Mouse (Mus musculus): ENCODE data around the gene Fam171a1. TPM values are rescaled to one million over a fixed set of nuclear protein-coding genes. Genes with fewer than 3 reads are reported as not detected.
A peak's percentile ranks its signal among the peaks of the same experiment; 100 is the strongest.
"Not testable (repeated sequence)": the region's sequence is repeated elsewhere in the genome, so short reads cannot be mapped to it uniquely, and the experiment has no call there.

Fam171a1 gene
- total RNA-seq (2021), result 10 to 100 TPM; 70.5 to 76.8 TPM
- long read RNA-seq, experiment 1, full-length matches to known transcripts, result 68 of 133 reads
- long read RNA-seq, experiment 1, partial matches to known transcripts, result 7 of 133 reads
- long read RNA-seq, experiment 1, other reads (novel, unspliced or antisense), result 58 of 133 reads
- long read RNA-seq, experiment 2, full-length matches to known transcripts, result 32 of 89 reads
- long read RNA-seq, experiment 2, partial matches to known transcripts, result 45 of 89 reads
- long read RNA-seq, experiment 2, other reads (novel, unspliced or antisense), result 12 of 89 reads

DNA sequence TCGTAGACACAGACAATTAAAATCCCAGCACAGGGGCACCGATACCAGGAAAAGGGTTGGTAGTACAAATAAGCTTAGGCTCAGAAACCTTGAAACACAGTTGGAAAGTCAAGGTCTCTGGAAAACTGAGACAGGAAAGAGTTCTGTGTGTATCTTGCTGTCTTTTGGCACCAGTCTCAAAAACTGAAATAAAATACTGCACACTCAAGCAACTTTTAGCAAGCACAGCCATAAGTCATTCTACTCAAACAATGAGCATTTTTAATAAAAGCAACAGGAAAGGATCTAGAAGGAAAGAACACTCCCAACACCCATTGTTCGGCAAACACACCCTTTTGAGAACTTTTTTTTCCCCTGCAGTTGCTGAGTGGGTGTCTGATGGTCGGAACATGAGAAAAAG, at the start of gene Fam171a1:
TSS of gene Fam171a1 (plus strand) at position 359 of the 400 bp plus-strand sequence.
- DNase-seq (ENCODE audit: low spot score in 2 of 2), result no peak

DNA sequence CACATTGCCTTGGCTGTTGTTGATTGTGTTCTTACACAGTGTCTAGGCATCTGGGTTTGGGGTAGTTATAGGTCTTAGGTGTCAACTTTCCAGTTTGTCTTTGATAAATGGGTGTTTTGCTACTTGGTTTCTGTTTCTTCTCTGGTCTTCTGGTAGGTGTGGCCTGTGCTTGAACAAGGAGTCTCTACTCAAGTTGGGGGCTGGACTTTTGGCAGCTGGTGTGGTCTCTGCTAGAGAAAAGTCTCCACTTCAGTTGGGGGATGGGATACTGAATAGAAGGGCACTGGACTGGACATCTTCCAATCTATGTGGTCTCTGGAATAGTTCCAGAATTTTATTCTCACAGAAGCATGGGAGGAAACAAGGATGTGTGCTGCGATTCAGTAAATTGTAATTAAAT, 44.9 kb upstream of the Fam171a1 start:
- DNase-seq (ENCODE audit: low spot score in 2 of 2), result no peak

DNA sequence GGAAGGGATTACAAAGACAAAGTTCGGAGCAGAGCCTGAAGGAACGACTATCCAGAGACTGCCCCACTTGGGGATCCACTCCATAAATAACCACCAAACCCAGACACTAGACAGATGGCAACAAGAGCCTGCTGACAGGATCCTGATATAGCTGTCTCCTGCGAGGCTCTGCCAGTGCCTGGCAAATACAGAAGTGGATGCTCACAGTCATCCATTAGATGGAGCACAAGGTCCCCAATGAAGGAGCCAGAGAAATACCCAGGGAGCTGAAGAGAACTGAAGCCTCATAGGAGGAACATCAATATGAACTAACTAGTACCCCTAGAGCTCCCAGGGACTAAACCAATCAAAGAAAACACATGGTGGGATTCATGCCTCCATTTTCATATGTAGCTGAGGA, 25.7 kb upstream of the Fam171a1 start:
- DNase-seq (ENCODE audit: low spot score in 2 of 2), result not testable (repeated sequence)

DNA sequence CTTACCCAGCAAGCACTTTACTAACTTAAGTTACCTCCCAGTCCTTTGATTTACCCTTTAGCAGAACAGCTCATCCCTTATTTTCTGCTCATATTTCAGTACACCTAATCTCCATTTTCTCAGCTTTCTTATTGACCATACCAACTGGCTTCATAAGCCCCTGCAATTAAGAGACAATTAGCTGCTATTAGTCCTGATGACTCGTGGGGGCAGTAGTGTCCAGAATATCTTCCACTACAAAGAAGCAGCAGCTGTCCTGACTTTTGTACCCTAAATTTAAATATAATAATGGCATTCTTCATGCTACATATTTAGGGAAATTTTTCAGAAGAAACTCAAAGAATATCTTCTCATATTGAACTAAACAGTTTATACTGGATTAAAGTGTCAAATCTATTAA, 24.8 kb upstream of the Fam171a1 start:
- no peak for DNase-seq (ENCODE audit: low spot score in 2 of 2)

DNA sequence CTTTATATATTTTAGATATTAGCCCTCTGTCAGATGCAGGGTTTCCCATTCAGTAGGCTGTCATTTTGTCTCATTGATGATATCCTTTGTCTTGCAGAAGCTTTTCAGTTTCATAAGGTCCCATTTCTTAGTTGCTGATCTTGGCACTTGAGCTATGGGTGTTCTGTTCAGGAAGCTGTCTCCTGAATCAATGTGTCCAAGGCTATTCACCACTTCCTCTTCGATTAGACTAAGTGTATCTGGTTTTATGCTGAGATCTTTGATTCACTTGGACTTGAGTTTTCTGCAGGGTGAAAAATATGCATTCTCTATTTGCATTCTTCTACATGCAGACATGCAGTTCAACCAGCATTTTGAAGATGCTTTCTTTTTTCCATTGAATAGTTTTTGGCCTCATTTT, 17.9 kb upstream of the Fam171a1 start:
- no peak for DNase-seq (ENCODE audit: low spot score in 2 of 2)

DNA sequence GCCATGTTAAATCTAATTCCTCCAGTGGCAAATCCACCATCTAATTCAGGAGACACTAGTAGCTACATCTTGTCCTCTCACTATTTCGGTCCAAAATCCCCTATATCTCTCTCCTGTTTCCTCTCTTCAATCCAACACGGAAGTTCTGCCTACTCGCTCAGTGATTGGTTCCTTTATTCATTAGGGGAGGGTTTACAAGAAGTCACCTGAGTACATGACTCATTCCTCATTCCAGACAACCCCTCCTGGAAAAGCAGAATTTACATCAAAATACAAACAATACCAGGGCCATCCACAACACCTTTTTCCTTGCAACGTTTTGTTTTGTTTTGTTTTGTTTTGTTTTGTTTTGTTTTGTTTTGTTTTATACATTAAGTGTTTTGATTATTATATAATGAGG, 14.1 kb upstream of the Fam171a1 start:
- DNase-seq (ENCODE audit: low spot score in 2 of 2), result no peak

DNA sequence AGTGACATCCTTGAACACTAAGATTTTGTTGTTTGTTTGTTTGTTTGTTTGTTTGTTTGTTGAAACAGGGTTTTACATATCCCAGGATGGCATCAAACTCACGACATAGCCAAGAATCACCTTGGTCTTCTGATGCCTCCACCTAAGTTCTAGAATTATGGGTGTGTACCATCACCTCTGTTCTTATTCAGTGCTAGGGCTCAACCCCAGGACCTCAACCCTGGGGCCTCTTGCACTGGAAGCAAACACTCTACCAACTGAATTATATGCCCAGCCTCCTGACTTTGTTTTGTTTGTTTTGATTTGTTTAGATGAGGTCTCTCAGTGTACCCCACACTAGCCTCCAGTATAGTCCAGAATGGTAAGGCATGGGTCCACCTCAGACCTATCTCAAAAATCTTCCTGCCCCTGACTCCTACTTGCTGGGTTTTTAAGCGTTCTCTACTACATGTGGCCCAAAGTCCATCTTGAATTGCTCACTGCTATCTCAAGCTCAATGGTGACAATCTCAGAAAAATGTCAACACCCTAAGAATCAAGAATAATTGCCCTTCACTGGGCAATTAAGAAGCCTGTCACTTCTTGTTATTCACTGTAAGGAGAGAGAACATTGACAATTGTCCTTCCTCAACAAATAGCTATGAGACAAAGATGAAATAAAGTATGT, 12.6 kb upstream of the Fam171a1 start:
- DNase-seq (ENCODE audit: low spot score in 2 of 2), result no peak

DNA sequence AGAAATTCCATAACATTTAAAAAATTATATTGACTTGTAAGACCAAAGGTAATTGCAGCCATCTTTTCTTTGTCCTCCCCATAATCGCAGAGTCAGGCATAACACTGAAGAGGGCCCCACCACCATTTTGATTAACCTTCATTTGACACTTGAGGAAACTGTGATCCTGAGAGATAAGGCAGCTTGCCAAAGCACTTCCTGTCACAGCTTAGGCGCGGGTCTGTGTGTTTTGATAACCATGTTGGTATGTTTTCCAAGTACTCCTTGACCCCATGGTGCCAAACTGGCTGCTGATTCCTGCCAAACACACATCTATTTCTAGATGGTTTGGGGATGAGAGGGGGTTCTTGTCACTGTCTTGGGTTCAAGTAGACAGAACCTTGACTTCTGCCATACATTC, 11.7 kb upstream of the Fam171a1 start:
- no peak for DNase-seq (ENCODE audit: low spot score in 2 of 2)

DNA sequence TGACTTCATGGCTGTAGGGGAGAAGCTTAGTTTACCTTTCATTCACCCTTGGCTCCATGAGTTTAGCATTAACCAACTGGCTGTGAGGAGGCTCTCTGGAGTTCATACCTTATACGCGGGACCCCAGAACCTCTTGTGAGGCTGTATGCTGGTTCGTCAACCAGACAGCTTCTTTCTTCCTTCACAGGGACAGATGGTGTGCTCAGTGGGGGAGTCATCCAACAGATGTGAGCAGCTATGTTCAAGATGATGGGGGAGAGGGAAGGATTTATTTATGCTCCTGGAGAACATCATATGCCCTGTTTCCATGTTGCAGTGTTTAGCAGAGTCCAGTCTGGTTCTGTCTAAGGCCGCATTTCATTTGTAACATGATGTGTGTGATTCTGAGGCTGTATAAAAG, 6.6 kb upstream of the Fam171a1 start:
- DNase-seq (ENCODE audit: low spot score in 2 of 2), result peak in 1 of 2 experiments; percentile 28

DNA sequence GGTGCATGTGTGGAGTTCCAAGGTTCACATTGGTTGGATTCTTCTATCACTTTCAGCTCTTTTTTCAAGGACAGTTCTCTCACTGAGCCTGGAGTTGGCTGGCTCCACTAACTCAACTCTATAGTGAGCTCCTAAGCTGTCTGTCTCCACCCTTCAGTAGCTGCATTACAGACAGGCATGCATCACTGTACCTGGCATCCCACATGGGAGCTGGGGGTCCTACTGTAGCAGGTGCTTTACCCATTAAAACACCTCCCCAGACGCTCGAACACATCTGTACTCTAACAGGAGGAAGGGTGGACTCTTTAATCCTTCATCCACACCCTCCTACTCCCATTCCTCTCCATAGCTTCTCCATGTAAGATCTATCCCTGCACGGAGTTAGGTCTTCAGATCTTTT, 5.6 kb upstream of the Fam171a1 start:
- no peak for DNase-seq (ENCODE audit: low spot score in 2 of 2)

DNA sequence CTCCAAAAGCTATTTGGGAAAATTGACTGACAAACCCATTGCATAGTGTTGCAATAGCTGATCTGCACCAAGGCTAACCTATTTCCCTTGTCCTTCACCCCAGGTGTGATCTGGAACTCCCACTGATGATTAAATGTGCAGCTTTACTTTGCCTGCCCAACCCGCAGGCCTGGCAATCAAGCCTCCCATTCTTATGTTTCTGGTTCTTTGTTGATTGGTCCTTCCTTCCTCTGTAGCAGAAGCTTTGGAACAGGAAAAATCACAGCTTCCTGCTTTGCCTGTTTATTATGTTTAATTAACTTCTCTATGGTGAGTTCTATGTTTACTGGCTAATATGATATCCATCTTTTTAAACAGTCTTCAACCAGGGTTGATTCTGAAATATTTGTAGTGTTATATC, 5.2 kb upstream of the Fam171a1 start:
- DNase-seq (ENCODE audit: low spot score in 2 of 2), result no peak

DNA sequence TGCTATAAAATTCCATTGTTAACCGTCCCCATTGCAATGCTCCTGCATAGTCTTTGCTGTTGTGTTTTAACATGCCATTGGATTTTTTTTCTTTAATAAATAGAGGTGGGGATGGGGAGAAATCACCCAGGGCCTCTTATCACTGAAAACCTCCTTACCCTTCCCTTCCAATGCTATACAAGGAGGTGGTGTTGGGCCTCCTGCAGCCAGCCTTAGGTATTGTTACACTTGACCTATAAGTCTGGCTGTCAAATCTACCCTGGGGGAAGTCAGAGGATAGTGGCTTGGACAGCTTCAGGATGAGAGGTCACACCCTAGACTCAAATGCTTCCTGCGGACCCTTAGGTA, 3.8 kb downstream of the Fam171a1 start:
- no peak for DNase-seq (ENCODE audit: low spot score in 2 of 2)

DNA sequence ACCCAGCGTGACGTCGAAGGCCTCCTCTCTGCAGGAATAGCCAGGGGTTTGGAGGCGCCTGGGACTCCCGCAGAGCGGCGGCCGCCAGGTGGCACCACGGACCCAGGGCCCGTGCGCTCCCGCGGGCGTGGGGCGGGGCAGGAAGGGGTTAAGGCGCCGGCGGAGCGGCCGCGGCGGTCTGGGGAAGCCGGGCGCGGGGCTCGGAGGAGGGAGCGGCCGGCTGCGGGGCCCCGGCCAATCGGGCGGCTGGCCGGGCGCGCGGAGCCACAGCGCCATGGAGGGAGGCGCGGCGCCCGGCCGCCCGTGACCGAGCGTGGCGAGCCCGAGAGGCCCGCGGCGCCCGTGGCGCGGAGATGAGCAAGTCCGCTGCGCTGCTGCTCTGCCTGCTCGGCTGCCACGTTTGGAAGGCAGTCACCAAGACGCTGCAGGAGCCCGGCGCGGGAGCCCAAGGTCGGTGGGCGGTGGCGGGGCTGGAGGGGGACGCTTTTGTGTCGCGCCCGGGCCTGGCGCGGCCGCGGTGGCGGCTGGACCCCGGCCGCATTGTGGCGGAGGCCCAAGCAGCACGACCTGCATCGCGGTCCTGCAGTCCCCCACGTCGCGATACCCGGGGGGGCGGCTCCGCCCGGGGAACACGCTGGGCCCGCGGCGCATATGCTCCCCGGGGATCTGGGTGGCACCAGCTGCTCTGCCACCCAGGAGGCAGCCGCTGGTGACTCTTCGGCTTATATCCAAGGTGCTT, 4.3 kb downstream of the Fam171a1 start:
- peak; percentile 90 to 93 for DNase-seq (ENCODE audit: low spot score in 2 of 2)

DNA sequence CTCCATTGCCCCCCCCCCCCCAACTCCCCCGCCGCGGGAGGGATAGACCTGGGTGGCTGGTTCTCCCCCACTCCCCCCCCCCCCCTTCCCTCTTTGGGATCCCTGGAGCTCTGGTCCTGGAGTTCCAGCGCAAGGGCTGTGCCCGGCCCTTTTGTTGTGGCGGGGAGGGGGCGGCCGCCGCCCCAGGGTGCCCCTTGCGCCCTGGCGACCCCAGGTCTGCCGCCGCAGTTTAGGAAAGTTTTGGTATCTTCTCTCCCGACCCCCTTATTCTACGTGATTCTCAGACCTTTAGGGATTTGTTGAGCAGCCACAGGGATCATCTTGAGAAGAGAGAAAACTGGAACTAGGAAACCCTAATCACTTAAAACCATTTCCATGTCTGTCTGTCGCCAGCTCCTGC, 4.9 kb downstream of the Fam171a1 start:
- no peak for DNase-seq (ENCODE audit: low spot score in 2 of 2)

DNA sequence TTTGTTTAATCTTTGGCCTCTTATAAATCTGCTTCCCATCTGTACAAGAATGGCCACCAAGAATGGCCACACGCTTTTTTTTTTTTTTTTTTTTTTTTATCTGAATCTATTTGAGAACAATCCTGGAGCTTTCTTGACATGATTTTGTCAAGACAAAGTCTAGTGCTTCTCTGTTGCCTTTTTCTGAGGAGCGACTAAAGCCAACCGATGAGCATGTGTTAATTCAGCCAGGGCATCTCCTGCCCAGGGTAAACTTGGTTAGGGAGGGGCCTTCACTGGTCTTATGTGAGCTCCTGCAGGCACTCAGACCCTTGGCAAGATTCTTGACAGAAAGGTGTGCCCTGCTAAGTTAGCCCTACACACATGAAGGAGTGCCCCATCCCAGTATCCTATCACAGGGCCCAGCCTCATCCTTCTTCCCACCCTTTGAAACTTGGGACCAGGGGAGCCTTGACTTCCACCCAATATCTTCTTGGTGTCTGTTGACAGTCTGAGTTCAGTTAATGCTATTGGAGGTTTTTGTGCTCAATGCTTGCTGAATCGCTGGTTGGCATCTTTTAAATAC, 5.4 kb downstream of the Fam171a1 start:
- no peak for DNase-seq (ENCODE audit: low spot score in 2 of 2)

DNA sequence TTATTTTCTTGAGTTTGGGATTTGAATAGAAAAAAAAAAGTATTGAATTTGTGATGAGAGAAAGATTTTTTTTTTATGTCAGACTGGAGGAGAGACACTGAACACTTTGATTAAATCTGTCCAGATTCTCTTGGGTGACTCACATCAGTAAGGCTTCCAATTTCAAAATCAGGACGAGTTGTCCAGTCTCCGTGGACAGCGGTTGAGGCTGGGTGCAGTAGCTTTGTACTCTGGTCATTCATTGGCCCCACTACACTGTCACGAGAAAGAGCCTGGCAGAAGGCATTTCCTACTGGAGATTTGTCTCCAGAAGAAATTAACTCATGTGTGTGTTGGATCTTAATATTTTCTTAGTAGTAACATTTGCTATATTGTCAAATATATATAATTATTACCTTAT, 8.5 kb downstream of the Fam171a1 start:
- DNase-seq (ENCODE audit: low spot score in 2 of 2), result no peak

DNA sequence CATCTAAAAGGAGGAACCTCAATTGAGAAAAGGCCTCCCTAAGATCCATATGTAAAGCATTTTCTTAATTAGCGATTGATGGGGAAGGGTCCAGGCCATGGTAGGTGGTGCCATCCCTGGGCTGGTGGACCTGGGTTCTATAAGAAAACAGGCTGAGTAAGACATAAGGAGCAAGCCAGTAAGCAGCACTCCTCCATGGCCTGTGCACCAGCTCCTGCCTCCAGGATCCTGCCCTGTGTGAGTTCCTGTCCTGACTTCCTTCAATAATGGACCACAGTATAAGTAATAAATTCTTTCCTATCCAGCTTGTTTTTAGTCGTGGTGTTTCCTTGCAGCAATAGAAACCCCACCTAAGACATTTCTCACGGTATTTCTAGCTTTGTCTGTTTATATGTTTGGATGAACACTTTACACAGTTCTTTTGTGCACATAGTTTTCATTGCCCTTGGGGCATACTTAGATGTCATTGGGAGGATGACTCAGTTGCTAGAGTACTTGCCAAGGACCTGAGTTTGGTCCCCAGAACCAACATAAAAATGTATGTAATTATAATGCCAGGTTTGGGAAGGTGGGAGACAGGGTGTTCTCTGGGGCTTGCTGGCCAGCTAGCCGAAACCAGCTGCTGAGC, 13.3 kb downstream of the Fam171a1 start:
- no peak for DNase-seq (ENCODE audit: low spot score in 2 of 2)

DNA sequence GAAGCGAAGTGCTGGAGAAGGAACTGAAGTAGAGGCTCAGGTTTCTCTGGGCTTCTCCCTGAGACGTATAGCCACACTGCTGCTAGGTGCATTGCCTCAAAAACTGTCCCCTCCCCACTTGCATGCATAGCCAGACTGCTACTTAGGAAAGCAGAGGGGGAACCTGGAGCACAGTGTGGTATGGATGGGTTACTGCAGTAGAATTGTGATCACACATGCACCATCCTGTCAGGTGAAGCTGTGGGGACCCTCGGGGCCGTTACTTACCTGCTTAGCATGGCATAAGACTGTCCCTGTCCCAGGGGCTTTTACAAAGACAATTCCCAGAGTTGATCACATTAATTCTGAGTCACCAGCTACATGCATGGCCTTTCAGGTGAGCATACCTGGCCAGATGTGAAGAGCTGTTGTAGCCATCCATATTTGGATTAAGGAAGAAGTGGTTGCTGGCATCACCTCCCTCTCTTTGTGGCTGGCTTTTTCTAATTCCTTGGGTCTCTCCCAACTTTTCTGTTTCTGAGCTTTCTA, 14.4 kb downstream of the Fam171a1 start:
- no peak for DNase-seq (ENCODE audit: low spot score in 2 of 2)

DNA sequence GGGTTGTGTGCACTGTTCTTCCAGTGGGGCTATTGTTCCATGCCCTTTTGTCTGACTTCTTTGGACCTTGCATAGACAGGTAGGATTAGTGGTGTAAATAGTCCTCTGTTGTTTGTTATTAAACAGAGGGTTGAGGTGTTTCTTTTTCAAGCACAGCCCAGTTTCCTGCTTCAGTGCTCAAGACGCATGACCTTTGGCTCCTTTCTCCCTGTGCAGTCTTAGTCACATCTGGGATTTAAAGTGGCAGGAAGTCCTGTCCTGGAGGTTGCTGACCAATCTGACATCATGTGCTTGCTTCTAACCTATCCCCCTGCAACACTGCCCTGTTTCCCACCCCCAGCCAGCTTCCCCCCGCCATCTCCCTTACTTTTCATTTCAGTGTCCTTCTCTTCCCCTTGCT, 14.9 kb downstream of the Fam171a1 start:
- DNase-seq (ENCODE audit: low spot score in 2 of 2), result no peak

DNA sequence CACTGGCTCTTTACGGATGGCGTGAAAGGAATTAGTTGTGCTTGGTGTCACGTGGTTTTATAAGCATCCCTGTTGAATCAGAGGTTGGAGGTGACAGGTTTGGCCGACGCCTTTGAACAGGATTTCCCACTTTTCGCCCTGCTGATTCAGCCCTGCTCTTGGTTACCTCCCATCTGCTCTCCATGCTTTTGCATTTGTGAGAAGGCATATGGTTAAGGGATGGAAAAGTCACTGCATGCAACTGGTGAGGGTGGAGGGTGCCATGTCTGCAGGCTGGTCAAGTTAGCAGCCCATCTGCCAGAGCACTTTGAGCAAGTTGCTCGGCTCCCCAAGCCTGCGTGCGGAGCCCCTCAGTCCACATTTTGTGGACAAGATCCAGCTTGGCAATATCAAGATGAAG, 18.4 kb downstream of the Fam171a1 start:
- DNase-seq (ENCODE audit: low spot score in 2 of 2), result no peak

DNA sequence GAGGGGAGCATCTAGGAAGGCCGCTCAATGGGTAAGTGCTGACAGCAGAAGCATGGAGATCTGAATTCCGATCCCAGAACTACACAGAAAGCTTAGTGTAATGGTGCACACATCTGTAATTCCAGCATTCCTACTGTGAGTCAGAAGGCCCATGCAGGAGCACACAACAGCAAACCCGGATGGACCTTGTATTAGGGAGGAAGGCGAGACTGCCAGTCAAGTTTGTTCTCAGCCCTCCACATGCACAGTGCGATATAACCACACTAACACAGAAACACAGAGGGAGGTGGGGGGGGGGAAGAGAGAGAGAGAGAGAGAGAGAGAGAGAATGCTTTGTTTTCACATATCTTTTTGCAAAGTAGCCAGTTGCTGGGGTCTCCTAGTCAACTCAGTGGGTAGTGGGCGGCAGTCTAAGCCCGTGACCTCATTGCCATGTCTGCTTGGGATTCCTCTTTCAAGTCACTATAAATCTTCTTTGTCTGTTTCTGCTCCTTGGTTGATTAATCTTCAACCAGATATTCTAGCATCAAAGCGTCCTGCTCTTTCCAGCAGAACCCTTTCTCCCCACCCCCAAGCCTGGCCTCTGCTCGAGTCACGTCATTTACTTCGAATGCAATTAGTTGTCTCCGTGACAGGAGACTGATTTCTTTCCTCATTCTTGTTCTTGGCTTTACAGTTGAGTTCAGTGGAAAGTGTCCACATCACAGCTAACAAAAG, 20.7 kb downstream of the Fam171a1 start:
- DNase-seq (ENCODE audit: low spot score in 2 of 2), result no peak
